Mouse (Mus musculus): Measurements from ENCODE around the gene Agbl5.
A peak's percentile ranks its signal among the peaks of the same experiment; 100 is the strongest.

Agbl5 gene

GRCm38 (mm10) chr5:30889088-30889754, 727 bp downstream of the Agbl5 start:
- DNase-seq = no peak

- no peak for DNase-seq
Measured at GRCm38 (mm10) chr5:30890375-30890774, 1.9 kb downstream of the Agbl5 start.

- peak; percentile 85 for DNase-seq
Measured at GRCm38 (mm10) chr5:30901860-30902259, 13.4 kb downstream of the Agbl5 start.

- DNase-seq = peak; percentile 100
Measured at GRCm38 (mm10) chr5:30907413-30908059, 19.0 kb downstream of the Agbl5 start, which contains the start of gene Ost4. Gene Ost4, minus strand, starts transcription at chr5:30907788.

- peak; percentile 99 for DNase-seq
Measured at GRCm38 (mm10) chr5:30908426-30909299, 20.2 kb downstream of the Agbl5 start.

GRCm38 (mm10) chr5:30909300-30909659, 20.8 kb downstream of the Agbl5 start:
- peak; percentile 97 for DNase-seq

GRCm38 (mm10) chr5:30909863-30910262, 21.4 kb downstream of the Agbl5 start:
- DNase-seq = no peak

GRCm38 (mm10) chr5:30910481-30910880, 22.0 kb downstream of the Agbl5 start:
- DNase-seq = no peak

- peak; percentile 91 for DNase-seq
Measured at GRCm38 (mm10) chr5:30912156-30912555, 23.7 kb downstream of the Agbl5 start.

- DNase-seq = peak; percentile 99
Measured at GRCm38 (mm10) chr5:30913060-30913841, 24.8 kb downstream of the Agbl5 start, which contains the start of gene Emilin1. Gene Emilin1, plus strand, starts transcription at chr5:30913402.

GRCm38 (mm10) chr5:30914101-30914635, 25.7 kb downstream of the Agbl5 start:
- peak; percentile 95 for DNase-seq

- peak; percentile 95 for DNase-seq
Measured at GRCm38 (mm10) chr5:30914849-30915248, 26.4 kb downstream of the Agbl5 start.

- peak; percentile 97 for DNase-seq
Measured at GRCm38 (mm10) chr5:30915456-30915855, 27.0 kb downstream of the Agbl5 start.

GRCm38 (mm10) chr5:30915974-30916433, 27.5 kb downstream of the Agbl5 start:
- DNase-seq = peak; percentile 100

- peak; percentile 95 for DNase-seq
Measured at GRCm38 (mm10) chr5:30916841-30917240, 28.3 kb downstream of the Agbl5 start.

- DNase-seq = peak; percentile 95
Measured at GRCm38 (mm10) chr5:30917348-30917747, 28.9 kb downstream of the Agbl5 start.

- peak; percentile 93 for DNase-seq
Measured at GRCm38 (mm10) chr5:30917891-30918670, 29.6 kb downstream of the Agbl5 start.

- peak; percentile 93 for DNase-seq
Measured at GRCm38 (mm10) chr5:30918691-30919090, 30.2 kb downstream of the Agbl5 start.

- peak; percentile 91 for DNase-seq
Measured at GRCm38 (mm10) chr5:30919831-30920614, 31.5 kb downstream of the Agbl5 start.

GRCm38 (mm10) chr5:30920621-30921020, 32.1 kb downstream of the Agbl5 start:
- DNase-seq = peak; percentile 97

All from heart, adult 11 months (tissue).